Mouse (Mus musculus) urinary bladder, adult 18-20 months (tissue): ENCODE measurements around the gene Msrb3.
A peak's percentile ranks its signal among the peaks of the same experiment; 100 is the strongest.

Experiments
- DNase-seq, 2 experiments: peaks; one replicate each; pipeline ENCODE4 v3.0.0; 2022; ENCODE audit warnings: low spot score in 2 of 2, mixed read lengths in 2 of 2

Gene Msrb3

DNA sequence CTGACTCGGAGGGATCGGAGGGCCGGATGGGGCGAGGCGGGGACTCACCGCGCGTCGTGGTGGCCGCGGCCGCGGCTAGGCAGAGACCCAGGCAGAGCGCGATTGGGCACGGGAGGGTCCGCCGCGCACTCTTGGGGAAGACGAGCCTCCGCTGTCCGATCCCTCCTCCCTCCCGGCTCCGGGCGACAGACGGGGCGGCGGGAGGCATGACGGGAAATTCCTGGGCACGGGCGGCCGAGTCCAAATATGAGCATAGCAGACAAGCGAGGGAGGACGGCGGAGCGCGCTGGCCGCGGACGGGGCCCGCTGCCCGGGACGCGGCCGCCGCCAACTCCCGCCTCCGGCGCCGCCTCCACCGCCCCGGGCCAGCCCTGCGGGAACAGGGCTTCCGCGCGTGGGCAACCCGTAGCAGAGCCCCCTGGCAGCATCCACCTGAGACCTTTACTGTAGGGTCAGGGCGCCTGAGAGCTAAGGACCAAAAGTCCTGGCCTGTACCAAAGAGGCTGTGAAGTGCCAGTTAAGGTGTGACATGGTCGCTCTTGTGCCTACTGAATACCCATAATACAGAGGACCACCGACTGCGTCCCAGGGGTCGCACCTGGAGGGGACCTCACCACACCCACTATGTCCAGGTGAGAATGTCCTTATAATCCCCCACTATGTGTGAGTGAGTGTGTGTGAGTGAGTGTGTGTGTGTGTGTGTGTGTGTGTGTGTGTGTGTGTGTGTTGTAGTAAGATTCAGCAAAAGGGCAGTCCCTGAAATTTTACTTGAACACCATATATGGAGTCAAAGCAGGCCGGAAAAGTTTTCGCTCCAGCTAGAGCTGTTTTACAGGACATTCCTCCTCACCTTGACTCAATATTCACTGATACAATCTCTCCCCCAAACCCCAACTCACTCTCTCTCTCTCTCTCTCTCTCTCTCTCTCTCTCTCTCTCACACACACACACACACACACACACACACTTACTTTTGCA lies at the start of gene Msrb3:
TSS of gene Msrb3 (minus strand) at position 317 of the 978 bp plus-strand sequence.
- peak; percentile 61 to 75 for DNase-seq

DNA sequence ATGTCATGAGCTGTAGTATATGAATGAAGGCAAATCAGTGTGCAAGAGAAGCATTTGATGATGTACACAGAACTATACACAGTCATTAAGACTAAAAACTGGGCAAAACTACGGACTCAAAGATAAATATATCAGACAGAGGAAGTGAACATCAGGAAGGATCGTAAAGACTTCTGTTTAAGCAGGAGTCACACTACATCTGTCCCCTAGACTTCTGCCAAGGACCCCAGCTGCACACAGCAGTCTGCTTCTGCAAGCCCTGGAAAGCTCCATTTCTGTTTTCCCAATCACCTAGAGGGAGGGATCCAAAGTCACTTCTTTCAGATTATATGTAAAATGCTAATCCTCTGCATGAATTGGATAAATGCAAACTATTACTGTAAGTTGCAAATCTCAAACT lies 49.6 kb upstream of the Msrb3 start:
- DNase-seq = no peak

DNA sequence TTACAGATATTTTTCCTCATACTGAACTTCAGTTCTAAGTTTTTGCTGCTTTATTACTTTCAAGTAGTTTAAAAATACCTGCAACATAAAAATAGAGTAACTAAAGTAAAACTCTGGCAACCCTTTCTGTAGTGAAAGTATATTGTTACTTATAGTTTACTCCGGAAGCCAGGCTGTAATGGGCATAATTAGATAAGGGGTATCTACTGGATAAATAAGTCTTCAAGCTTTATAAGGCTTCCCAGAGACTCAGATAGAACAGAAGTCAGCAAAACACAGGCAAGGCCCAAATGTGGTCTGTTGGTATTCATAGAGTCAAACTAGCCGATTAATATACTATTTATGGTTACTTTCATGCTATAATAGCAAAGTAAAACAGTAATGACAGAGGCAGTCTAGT lies 48.9 kb upstream of the Msrb3 start:
- no peak for DNase-seq

DNA sequence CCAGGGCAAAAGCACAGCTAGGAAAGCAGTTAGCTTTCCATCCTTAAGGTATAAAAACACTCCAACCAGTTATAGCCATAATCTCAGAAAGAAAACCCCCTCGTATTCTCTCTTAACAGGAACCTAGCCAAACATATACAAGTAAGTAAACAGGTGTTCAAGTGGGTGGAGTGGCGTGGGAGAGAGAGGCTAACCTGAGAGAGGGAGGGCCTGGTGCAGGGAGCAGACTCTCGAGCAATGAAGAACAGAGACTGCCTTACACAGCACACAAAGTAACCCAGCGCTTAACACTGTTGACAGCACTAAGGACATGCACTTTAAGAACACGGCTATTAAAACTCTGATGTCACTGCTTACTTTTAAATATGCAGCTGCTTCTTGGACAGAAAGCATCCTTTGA lies 47.9 kb upstream of the Msrb3 start:
- DNase-seq = no peak

DNA sequence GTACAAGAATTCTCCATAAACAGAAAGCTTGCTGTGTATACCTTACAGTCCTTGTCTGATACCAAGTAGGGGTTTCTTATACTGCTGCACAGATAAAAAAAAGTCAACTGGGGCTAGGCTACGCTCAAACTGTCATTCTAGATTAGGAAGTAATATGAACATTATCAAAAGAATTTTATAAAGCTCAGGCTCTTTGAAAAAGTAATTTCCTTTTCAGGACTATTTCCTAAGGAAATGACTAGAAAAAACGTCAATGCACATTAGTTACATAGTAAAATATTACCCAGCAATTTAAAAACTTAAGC lies 40.0 kb upstream of the Msrb3 start:
- DNase-seq = no peak

DNA sequence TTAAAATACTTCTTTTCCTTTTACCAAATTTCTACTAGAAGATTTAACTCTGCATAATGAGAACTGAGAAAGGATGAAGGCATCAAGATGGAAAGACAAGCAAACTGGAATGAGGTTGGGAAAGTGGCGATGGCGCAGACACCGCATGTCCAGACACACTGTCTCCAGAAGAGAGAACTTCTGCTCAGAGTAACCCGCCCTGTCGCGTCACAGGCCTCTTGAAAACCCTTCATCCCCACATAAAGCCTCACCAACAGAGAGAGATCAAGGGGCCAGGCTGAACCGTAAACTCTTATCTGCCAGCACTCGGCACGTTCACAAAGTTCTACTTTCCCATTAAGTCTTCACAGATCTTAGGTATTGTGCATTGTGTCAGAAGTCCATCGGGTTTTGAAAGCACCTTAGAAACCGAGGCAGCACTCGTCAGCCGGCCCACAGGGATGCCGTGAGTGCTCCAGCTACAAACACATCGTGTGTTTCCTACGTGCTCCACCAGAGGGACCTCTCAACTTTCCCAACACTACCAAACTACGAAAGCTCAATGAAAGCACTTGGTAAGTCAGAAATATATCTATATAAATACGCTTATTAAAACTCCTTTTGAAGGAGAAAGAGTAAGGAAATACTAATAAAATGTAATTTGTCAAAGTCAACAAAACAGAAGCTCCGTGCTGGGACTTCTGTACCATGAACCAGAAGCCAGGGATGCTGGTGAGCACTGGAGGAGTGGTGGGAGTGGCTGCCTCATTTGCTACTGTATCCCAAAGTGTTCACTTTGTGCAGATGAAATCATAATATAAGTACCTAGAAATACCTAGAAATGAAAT lies 39.4 kb upstream of the Msrb3 start:
- no peak for DNase-seq

DNA sequence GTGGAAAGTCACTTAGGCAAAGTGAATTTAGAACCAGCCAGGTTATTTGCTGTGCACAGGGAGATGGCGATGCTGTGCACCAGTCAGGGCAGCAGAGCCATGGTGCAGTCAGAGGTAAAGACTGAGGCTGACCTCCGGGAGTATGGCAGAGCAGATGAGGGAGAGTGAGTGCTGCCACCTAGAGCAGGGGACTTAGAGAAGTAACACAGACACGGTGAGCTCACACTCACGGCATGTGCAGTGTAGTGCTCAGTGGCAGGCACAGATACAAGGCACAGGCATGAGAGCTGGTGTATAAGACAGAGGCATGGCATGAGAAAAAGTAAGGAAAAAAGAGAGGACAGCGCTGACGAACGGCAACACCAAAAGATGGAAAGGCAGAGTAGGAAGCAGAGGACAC lies 30.6 kb upstream of the Msrb3 start:
- DNase-seq = no peak

DNA sequence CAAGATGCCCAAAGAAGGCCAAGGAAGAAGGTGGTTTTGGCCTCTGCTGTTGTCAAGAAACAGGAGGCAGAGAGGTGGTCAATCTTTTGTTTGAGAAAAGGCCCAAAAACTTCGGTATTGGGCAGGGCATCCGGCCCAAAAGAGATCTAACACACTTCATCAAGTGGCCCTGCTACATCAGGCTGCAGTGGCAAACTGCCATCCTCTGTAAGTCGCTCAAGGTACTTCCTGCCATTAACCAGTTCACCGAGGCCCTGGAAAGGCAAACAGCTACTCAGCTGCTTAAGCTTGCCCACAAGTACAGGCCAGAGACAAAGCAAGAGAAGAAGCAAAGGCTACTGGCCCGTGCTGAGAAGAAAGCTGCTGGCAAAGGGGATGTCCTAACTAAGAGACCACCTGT lies 29.3 kb upstream of the Msrb3 start:
- no peak for DNase-seq

DNA sequence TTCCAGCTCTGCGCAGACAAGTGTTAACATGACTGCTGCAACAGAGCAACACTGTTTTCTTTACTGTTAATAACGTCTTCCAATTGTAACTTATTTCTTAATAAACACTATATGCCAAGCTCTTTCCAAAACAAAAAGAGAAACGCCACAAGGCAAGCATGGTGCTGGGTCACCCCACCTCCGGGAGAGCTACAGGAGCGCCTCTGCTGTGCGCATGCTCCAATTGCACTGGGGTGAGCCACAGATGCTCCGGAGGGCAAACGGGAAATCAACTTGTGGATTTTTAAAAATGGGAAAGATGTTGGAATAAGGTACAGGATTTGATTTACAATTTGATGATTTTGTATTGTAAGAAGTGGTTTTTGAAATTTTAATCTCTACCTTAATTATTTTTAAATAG lies 27.3 kb upstream of the Msrb3 start:
- DNase-seq = no peak

DNA sequence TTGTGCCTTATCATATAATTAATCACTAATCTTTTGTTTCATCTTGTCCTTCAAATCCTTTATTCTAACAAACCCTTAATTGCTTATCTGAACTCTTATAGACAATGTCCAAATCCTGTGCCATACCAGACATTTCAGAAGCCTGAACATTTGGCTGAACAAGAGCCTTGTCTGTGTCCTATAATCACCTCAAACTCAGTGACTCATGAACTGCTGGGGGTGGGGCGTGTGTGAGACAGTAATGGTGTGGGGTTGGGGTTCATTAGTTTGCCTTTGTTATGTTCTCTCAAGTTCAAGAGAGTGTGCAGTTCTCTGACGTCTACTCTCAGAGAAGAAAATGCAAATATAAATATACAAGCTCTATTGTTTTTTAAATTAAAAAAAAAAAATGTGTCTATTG lies 22.6 kb upstream of the Msrb3 start:
- no peak for DNase-seq

DNA sequence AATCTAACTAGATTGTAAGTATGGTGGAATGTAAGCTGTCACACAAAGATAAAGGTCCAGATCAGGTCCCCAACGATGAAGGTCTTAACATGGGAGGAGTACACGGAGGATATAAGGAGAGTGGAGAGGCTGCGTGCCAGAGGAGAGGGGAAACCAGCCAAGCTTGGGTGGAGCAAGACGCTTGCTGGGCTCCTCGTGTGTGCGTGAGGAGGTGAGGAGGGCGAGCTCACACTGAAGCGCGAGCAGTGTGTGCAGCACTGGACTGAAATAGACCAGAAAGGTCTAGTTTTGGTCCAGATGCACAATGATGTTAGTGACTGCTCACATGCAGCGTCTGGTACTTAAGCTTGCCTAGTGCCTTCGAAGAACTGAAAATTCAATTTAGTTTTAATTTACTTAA lies 21.7 kb upstream of the Msrb3 start:
- DNase-seq = no peak

DNA sequence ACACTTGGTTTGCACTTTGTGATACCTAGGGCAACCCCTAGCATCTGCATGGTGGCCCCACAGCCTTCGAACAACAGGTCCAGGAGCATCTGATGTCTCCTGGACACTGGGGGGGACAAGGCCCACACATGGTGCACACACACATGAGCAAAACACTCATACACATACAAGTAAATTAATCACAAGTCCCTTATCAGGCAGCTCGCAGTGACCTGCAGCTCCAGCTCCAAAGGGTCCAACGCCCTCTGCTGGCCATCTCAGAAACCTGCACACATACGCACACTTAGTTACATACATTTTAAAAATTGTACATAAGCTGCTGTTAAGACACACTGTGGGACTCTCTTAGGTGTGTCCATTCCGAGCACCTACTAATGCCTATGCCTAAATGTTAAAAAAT lies 17.3 kb upstream of the Msrb3 start:
- DNase-seq = no peak

DNA sequence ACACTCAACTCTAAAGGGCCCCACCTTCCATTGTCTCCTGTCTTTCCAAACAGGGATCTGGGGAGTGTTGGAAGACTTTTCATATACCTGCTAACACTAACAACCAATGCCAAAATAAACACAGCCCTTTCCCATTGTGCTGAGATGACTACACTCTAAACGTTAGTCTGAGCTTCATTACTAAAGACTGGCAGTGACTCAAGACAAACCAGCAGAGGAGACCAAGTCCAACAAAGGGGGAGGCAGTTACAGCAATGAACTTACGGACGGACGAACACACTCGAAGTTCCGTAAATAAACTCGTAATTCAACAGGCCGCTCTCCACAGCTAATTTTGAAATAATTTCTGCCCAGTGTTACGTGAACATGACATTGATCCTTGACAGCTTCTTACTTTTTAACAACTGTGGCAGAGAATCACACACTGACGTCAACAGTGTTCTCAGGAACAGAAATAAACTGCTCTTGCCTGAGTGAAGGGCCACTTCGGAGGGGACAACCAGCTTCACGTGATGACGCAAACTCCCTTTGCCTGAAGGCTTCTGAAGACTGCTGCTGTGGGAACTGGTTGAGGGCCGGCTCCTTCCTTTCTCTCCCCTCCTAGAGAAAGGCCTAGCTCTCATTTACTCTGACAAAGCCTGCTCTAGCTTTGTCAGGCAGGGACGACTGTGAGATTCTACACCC lies 16.2 kb upstream of the Msrb3 start:
- DNase-seq = no peak

DNA sequence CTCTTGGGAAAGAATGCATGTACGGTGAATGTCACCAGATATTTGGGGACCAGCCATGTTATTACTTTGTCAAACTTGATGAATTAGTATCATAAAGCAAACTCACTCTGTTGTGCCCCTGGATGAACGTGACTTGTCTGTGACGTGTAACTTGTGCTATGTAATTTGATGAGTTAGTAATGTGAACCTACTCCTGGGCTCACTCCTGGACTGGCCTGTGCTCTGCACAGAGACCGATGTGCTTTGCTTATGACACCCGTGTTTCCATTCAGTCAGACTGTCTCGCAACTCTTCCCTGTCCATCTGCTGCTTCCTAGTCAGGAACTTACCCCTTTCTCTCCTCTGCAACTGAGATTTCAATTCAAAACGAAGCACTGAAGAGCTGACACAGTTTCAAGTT lies 15.4 kb upstream of the Msrb3 start:
- no peak for DNase-seq

DNA sequence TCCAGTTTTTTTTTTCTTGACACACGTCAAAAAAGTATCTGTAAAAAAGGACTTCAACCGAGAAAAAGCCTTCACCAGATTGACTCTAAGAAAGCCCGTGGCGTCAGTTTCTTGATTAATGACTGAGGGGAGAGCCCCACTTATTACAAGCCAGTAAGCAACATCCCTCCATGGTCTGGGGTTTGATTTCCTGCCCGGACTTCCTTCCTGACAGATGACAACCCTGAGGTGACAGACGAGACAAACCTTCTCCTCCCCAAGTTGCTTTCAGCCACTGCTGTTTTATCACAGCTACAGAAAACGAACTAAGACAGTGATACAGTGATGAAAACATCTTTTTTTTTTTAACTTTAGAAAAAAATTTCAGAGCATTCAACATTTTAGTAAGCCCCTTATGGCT lies 14.9 kb upstream of the Msrb3 start:
- no peak for DNase-seq

DNA sequence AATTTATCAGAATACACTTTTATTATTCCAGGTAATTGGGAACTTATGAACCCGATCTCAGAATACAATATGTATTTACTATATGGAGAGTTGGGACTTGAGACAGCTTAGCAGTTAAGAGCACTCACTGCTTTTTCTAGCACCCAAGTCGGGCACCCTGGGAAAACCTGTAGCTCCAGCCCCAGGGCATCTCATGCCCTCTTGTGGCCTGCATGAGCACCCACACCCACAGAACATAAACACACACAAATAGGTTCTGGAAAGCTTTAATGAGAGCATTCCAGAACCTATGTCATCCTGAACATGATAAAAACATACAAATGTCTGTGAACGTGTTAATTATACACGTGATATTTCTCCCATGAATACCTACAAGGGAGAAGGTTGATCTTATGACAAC lies 13.1 kb upstream of the Msrb3 start:
- DNase-seq = no peak

DNA sequence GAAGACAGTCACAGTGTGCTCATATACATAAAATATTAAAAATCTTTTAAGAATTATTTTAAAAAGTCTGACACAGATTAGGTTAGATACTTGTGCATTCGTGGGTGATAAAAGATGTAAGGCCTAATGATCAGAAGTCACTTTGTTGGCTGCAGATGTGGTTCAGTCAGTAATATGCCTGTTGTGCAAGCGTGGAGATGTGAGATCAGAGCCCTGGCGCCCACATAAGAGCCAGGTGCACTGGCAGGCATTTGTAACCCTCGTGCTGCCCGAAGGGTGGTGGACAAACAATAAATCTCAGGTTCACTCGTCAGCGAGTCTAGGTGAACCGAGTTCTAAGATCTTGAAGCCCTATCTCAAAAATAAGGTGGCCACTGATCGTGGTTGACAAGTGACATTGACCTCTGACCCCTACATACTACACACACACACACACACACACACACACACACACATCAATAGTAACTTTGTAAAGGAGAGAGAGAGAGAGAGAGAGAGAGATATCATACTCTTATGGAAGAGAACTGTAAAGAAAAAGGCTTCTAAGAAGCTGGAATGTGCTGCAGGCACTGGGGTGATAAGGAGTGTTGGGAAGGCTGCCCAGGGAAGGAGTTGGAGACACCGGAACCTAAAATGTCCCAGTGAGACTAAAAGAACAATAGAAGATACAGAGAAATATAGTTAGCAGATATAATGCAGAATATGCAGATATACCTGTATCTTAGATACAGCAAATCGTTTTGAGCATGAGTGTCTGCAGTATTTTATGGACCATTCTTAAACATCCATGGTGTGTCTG lies 10.1 kb upstream of the Msrb3 start:
- no peak for DNase-seq

DNA sequence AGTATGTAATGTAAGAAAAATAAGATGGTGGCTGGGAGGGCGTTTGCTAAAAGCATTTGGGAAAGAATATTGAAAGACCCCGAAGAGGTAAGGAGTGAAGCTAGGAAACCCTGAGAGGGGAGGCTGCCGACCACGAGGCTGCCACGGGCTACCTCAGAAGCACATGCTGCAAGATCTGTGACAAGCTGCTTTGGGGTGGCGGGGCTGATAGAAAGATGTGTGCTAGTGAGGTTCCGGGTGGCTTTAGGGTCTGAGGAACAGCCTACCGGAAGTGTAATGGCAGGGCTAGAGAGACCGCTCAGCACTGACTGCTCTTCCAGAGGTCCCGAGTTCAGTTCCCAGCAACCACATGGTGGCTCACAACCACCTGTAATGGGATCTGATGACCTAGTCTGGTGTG lies 5.8 kb upstream of the Msrb3 start:
- no peak for DNase-seq

DNA sequence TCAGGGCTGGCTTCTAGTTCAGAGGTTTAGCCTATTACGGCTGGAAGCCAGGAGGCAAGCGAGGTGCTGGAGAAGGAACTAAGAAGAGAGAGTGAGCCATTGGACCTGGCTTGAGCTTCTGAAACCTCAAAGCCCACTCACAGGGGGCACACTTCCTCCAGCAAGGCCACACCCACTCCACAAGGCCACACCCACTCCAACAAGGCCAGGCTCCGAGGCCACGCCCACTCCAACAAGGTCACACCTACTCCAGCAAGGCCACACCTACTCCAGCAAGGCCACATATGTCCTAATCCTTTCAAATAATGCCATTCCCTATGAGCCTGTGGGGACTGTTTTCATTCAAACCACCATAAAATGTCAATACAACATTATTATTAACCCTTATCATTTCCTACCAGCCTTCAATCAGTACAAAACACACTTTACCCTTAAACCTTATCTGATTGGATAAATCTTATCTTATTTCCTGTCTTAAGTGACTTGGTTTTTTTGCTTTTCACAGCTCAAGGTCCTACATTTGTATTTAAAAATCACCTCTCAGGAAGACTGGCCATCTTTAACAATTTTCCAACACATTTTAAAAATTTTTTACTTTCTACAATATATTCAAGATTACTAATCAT lies 5.1 kb upstream of the Msrb3 start:
- no peak for DNase-seq

DNA sequence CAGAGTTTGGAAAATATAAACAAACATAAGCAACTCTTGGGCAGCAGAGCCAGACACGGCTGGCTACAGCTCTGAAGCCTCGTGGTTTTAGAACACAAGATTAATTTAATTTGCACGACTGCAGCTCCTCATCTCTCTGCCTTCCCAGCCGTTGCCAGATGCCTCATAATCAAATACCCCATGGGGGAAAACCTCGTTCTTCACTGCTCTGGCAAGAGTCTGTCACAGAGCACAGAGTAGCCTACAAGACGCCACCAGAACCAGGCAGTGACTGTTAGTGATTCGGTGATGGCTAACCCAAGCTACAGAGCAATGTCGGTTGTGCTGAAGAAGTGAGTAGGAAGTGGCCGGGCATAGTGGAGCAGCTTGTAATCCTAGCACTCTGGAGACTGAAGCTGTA lies 2.8 kb upstream of the Msrb3 start:
- DNase-seq = no peak

DNA sequence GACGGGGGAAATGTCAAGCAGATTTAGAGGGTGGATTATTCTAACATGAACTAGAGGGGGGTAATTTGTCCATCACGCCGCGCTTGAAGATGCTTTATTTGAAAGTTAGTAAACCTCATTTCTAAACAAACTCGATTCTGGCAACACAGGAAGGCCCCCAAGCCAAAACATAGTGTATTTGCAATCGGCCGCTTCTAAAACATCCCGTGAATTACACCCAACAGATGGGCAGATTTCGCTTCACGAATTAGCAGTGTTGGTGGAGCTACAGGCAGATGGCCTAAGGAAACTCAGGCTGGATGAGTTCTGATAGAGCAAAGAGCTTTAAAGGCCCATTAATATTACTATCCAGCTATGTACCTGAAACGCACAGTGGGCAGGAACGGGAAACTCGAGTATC lies 1.2 kb upstream of the Msrb3 start:
- no peak for DNase-seq
